Mouse (Mus musculus) right cerebral cortex, postnatal 25 days (tissue): ENCODE measurements around the gene Kcnj15.

Experiments used
- DNase-seq: peaks from one replicate; pipeline ENCODE4 v3.0.0; 2022

The Kcnj15 gene

GRCm38 (mm10) chr16:95257266-95257894 lies at the start of gene Kcnj15:
TSS of gene Kcnj15 (plus strand) at chr16:95257558.
- DNase-seq = no peak

GRCm38 (mm10) chr16:95208243-95208642 lies 49.1 kb upstream of the Kcnj15 start:
- no peak for DNase-seq

- DNase-seq = no peak
These were observed 48.3 kb upstream of the Kcnj15 start for GRCm38 (mm10) chr16:95209011-95209466.

GRCm38 (mm10) chr16:95214251-95215197 lies 42.8 kb upstream of the Kcnj15 start:
- DNase-seq = no peak

- DNase-seq = no peak
These were observed 41.6 kb upstream of the Kcnj15 start for GRCm38 (mm10) chr16:95215782-95216181.

GRCm38 (mm10) chr16:95216346-95216745 lies 41.0 kb upstream of the Kcnj15 start:
- DNase-seq = no peak

GRCm38 (mm10) chr16:95216824-95217223 lies 40.5 kb upstream of the Kcnj15 start:
- no peak for DNase-seq

- DNase-seq = no peak
These were observed 38.6 kb upstream of the Kcnj15 start for GRCm38 (mm10) chr16:95218783-95219182.

GRCm38 (mm10) chr16:95219459-95219858 lies 37.9 kb upstream of the Kcnj15 start:
- no peak for DNase-seq

GRCm38 (mm10) chr16:95221051-95221450 lies 36.3 kb upstream of the Kcnj15 start:
- DNase-seq = no peak

GRCm38 (mm10) chr16:95222026-95222718 lies 35.2 kb upstream of the Kcnj15 start:
- DNase-seq = no peak

GRCm38 (mm10) chr16:95223435-95223834 lies 33.9 kb upstream of the Kcnj15 start:
- DNase-seq = no peak

GRCm38 (mm10) chr16:95225285-95225684 lies 32.1 kb upstream of the Kcnj15 start:
- DNase-seq = no peak

- no peak for DNase-seq
These were observed 25.6 kb upstream of the Kcnj15 start for GRCm38 (mm10) chr16:95231768-95232167.

GRCm38 (mm10) chr16:95234891-95235548 lies 22.3 kb upstream of the Kcnj15 start:
- no peak for DNase-seq

- no peak for DNase-seq
These were observed 18.0 kb upstream of the Kcnj15 start for GRCm38 (mm10) chr16:95239209-95239925.

- DNase-seq = no peak
These were observed 16.7 kb upstream of the Kcnj15 start for GRCm38 (mm10) chr16:95240688-95241087.

GRCm38 (mm10) chr16:95241581-95241980 lies 15.8 kb upstream of the Kcnj15 start:
- peak; percentile 17 for DNase-seq

GRCm38 (mm10) chr16:95242114-95242513 lies 15.2 kb upstream of the Kcnj15 start:
- DNase-seq = no peak

- no peak for DNase-seq
These were observed 14.0 kb upstream of the Kcnj15 start for GRCm38 (mm10) chr16:95243401-95243800.

GRCm38 (mm10) chr16:95244626-95245303 lies 12.6 kb upstream of the Kcnj15 start:
- DNase-seq = no peak

- DNase-seq = no peak
These were observed 11.9 kb upstream of the Kcnj15 start for GRCm38 (mm10) chr16:95245499-95245898.
